Mouse (Mus musculus) heart, postnatal 0 days (tissue): ENCODE data around the gene Itgb3. TPM values are rescaled to one million over a fixed set of nuclear protein-coding genes. Genes with fewer than 3 reads are reported as not detected.
A peak's percentile ranks its signal among the peaks of the same experiment; 100 is the strongest.

Experiments
- ATAC-seq: fragments of 200-750 bp; cut with Nextera tagmentation; 2 replicates; pipeline ENCODE4 v1.8.0; 2017; ENCODE audit warnings: low read depth, moderate number of reproducible peaks, moderate library complexity; ENCODE audit not compliant: insufficient read depth
- DNase-seq: peaks from one replicate; pipeline ENCODE4 v3.0.0-alpha.2; 2016; ENCODE audit warnings: low spot score
- H3K27ac ChIP-seq: fragments of 300-500 bp; sonication (generic); 2 replicates; pipeline ENCODE4 v1.5.1; 2014; ENCODE audit warnings: low read depth, mild to moderate bottlenecking
- H3K27me3 ChIP-seq: fragments of 300-500 bp; sonication (generic); 2 replicates; pipeline ENCODE4 v1.6.1; 2014; ENCODE audit warnings: low read length, mixed read lengths; ENCODE audit not compliant: control insufficient read depth, insufficient read depth
- H3K36me3 ChIP-seq: fragments of 300-500 bp; sonication (generic); replicated peaks from 2 replicates; pipeline ENCODE4 v1.6.1; 2014; ENCODE audit warnings: low read length, mixed read lengths; ENCODE audit not compliant: control insufficient read depth, insufficient read depth
- H3K4me1 ChIP-seq: fragments of 300-500 bp; sonication (generic); 2 replicates; pipeline ENCODE4 v1.6.1; 2014; ENCODE audit warnings: antibody characterized with exemption; ENCODE audit not compliant: control insufficient read depth, insufficient read depth
- H3K4me2 ChIP-seq: fragments of 300-500 bp; sonication (generic); 2 replicates; pipeline ENCODE4 v1.6.1; 2014; ENCODE audit warnings: low read depth, mild to moderate bottlenecking, low read length, moderate library complexity
- H3K4me3 ChIP-seq: fragments of 300-500 bp; sonication (generic); 2 replicates; pipeline ENCODE4 v1.5.1; 2014; ENCODE audit warnings: low read depth, low read length
- H3K9ac ChIP-seq: fragments of 300-500 bp; sonication (generic); replicated peaks from 2 replicates; pipeline ENCODE4 v1.6.1; 2014; ENCODE audit warnings: low read depth, low read length, mixed read lengths
- H3K9me3 ChIP-seq: fragments of 300-500 bp; sonication (generic); replicated peaks from 2 replicates; pipeline ENCODE4 v1.6.1; 2016; ENCODE audit warnings: low read length; ENCODE audit not compliant: control insufficient read depth
- CTCF ChIP-seq: IDR thresholded peaks from 2 replicates; pipeline ENCODE4 v1.5.1; 2016; ENCODE audit warnings: antibody characterized with exemption, control low read depth, low read depth
- EP300 ChIP-seq: IDR thresholded peaks from 2 replicates; pipeline ENCODE4 v1.6.1; 2016; ENCODE audit warnings: antibody characterized with exemption, low read depth
- WGBS: fragments of 180-500 bp; shearing (Covaris S2); extraction: QIAGEN DNeasy Blood & Tissue Kit; methylation state at CpG from one replicate; pipeline ENCODE4 v1.1.7; 2014; 5-methylcytosine and 5-hydroxymethylcytosine counted together
- polyA plus RNA-seq: library from polyadenylated mRNA; unstranded; fragments of >200 nt; fragmentation: Nextera tagmentation; extraction: Ambion mirVana; gene quantifications from 2 replicates; pipeline ENCODE4 v1.2.1, GENCODE M21; 2015
- total RNA-seq: library from RNA; depleted of rRNA; stranded (reverse); fragments of >200 nt; gene quantifications from 2 replicates; pipeline ENCODE4 v1.2.3, GENCODE M21; 2014; ENCODE audit warnings: low replicate concordance

Itgb3 gene
- total and polyA plus RNA-seq, 2 experiments from 2014 or later: 1.6 to 16.4 TPM

DNA sequence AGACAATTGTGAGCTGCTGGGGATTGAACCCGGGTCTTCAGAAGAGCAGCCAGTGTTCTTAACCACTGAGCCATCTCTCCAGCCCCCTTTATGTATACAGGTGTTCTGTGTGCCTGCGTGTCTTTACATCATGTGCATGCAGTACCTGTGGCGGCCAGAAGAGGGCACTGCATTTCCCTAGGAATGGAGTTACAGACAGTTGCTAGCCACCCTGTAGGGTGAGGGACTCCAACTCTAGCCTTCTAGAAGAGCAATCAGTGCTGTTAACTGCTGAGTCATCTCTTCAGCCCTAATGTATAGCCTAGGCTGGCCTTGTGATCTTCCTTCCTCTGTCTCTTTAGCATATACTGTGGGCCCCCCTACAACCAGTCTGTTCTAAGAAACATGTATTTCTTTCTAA is 40.8 kb downstream of the Itgb3 start:
- TF ChIP-seq CTCF (peak; percentile 33), EP300 (no peak)
- Histone ChIP-seq H3K36me3 (no peaks in the 10 kb centered on the region), H3K4me2 (no peak overlapping the region), H3K9ac (no peak overlapping the region), H3K4me3 (no peak overlapping the region), H3K27me3 (no peaks in the 10 kb centered on the region), H3K9me3 (no peaks in the 10 kb centered on the region), H3K27ac (no peak overlapping the region), H3K4me1 (no peaks in the 10 kb centered on the region)
- 74% methylated on average over 3 of the region's 3 CpGs for whole genome bisulfite sequencing
- DNase-seq (no peak), ATAC-seq (no peak)

DNA sequence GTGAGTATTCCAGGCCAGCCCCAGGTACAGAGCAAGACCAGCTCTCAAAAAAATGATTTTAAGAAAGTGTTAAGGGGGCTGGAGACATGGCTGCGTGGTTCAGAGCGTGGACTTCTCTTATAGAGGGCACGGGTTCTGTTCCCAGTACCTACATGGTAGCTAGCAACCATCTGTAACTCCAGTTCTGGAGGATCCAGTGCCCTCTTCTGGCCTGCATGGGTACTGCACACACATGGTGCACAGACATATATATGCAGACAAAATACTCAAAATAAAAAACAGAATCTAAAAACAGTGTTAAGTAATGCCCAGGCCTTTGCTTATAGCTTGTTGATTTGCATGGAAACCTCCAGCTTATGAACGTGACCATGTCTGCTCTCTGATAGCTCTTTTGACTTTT is 52.8 kb downstream of the Itgb3 start:
- Histone ChIP-seq H3K27ac (no peak overlapping the region), H3K4me1 (0 out of 2 replicates have a peak, but pooled peaks cover 8% of the 10 kb centered on the region), H3K4me3 (no peak overlapping the region), H3K4me2 (no peak overlapping the region), H3K27me3 (no peaks in the 10 kb centered on the region), H3K36me3 (no peaks in the 10 kb centered on the region; the same call in 1 of the 2 replicates), H3K9me3 (peaks cover 5% of the 10 kb centered on the region), H3K9ac (no peak overlapping the region)
- TF ChIP-seq EP300: no peak
- 0 out of 2 replicates have a peak, but pooled peaks have one; percentile 2 for TF ChIP-seq CTCF
- ATAC-seq: no peak
- no peak for DNase-seq
- 90% methylated on average over 4 of the region's 4 CpGs for WGBS

DNA sequence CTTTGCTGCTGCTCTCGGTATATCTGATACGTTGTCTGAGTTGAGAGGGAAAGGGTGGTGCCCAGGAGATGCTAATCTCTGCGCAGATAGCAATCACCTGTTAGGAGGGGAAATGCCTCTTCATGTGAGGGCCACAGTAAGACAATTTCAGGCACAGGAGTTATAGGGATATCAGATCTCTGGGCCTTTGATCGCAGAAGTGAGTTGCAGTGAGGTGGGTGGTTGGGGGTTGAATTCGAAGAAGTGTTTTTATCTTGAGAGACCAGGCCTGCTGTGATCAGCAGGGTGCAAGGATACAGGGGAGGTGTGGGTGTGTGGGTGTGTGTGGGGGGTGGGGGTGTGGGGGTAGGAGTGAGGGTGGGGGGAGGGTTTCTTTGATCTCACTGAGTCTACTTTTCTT is 53.3 kb downstream of the Itgb3 start:
- no peak overlapping the region for H3K27ac ChIP-seq
- H3K4me3 ChIP-seq: no peak overlapping the region
- no peaks in the 10 kb centered on the region for H3K27me3 ChIP-seq
- DNase-seq (no peak), ATAC-seq (no peak)
- peaks cover 5% of the 10 kb centered on the region for H3K9me3 ChIP-seq
- 69% methylated on average over 5 of the region's 5 CpGs for WGBS
- 0 out of 2 replicates have a peak, but pooled peaks cover 8% of the 10 kb centered on the region for H3K4me1 ChIP-seq
- H3K9ac ChIP-seq: no peak overlapping the region
- no peaks in the 10 kb centered on the region; the same call in 1 of the 2 replicates for H3K36me3 ChIP-seq
- H3K4me2 ChIP-seq: no peak overlapping the region
- TF ChIP-seq EP300 (no peak), CTCF (no peak)

DNA sequence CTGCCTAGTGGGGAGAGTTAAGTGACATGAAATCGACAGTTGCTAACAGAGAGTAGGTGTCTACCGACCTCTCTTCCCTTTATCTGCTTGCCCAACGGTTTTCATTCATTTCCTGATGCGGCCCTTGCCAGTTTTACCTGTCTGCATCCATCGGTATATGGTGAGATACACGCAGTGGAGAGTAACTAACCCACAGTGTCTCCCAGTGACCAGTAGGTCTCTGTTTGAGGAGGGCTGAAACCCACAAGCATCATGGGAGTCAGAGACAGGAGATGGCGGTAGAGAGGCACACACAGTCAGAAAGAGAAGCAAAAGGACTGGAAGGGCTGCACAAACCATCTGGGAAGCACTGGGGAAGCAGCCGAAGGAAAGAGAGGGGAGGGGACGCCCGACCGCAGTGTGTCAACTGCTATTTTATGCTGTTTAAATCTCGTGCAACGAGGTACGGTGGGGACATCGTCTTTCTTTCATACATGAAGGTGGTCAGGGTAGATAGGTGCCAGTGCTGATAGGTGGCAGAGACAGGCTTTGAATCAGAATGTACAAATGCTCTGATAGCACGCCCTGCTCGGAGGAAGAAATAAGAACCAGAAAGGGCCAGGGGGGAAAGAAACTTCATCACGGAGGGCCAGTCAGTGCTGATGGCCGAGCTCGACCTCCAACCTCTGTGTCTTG is 53.9 kb downstream of the Itgb3 start:
- WGBS: 69% methylated on average over 20 of the region's 20 CpGs
- DNase-seq (no peak), ATAC-seq (no peak)
- Histone ChIP-seq H3K4me1 (0 out of 2 replicates have a peak, but pooled peaks cover 8% of the 10 kb centered on the region), H3K9me3 (peaks cover 5% of the 10 kb centered on the region), H3K4me2 (no peak overlapping the region), H3K4me3 (no peak overlapping the region), H3K27me3 (no peaks in the 10 kb centered on the region), H3K27ac (no peak overlapping the region), H3K9ac (no peak overlapping the region), H3K36me3 (no peaks in the 10 kb centered on the region; the same call in 1 of the 2 replicates)
- TF ChIP-seq CTCF (peak; percentile 19; the same call in 1 of the 2 replicates), EP300 (no peak)

DNA sequence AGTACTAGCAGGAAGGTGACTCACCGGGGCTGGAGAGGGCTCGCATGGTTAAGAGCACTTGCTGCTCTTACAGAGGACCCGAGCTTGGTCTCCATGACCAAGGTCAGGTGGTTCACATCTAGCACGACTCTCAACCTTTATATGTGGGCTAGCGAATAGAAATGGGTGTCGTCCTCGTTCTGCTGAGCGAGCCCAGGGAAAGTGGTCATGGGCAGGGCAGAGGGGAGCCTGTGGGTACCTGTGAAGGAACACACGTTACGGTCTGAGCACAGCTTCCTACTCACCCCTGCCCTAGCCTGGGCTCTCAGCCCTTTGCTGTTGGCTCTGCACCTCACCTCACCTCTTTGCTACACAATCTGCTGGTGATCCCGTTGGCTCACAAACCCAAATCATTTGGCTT is 54.8 kb downstream of the Itgb3 start:
- H3K4me3 ChIP-seq: no peak overlapping the region
- H3K27me3 ChIP-seq: no peaks in the 10 kb centered on the region
- no peak for DNase-seq
- peaks cover 5% of the 10 kb centered on the region for H3K9me3 ChIP-seq
- no peak for TF ChIP-seq CTCF
- TF ChIP-seq EP300: no peak
- 75% methylated on average over 11 of the region's 11 CpGs for WGBS
- H3K4me1 ChIP-seq: 0 out of 2 replicates have a peak, but pooled peaks cover 8% of the 10 kb centered on the region
- no peak for ATAC-seq
- H3K36me3 ChIP-seq: no peaks in the 10 kb centered on the region; the same call in 1 of the 2 replicates
- H3K9ac ChIP-seq: no peak overlapping the region
- H3K4me2 ChIP-seq: no peak overlapping the region
- H3K27ac ChIP-seq: no peak overlapping the region
